Mouse (Mus musculus): ENCODE data around the gene Cramp1l.
A peak's percentile ranks its signal among the peaks of the same experiment; 100 is the strongest.
"Not testable (repeated sequence)": the region's sequence is repeated elsewhere in the genome, so short reads cannot be mapped to it uniquely, and the experiment has no call there.

The Cramp1l gene

GRCm38 (mm10) chr17:24953291-24953690 lies 62.3 kb downstream of the Cramp1l start:
- DNase-seq = peak; percentile 84

- DNase-seq = no peak
Measured at GRCm38 (mm10) chr17:24950671-24951070, 64.9 kb downstream of the Cramp1l start.

GRCm38 (mm10) chr17:24948204-24948603 lies 67.4 kb downstream of the Cramp1l start:
- no peak for DNase-seq

GRCm38 (mm10) chr17:24943589-24943988 lies 72.0 kb downstream of the Cramp1l start:
- not testable (repeated sequence) for DNase-seq

- DNase-seq = no peak
Measured at GRCm38 (mm10) chr17:24943036-24943435, 72.6 kb downstream of the Cramp1l start.

- DNase-seq = peak; percentile 56
Measured at GRCm38 (mm10) chr17:24942453-24942852, 73.1 kb downstream of the Cramp1l start.

- no peak for DNase-seq
Measured at GRCm38 (mm10) chr17:24937266-24937665, 78.3 kb downstream of the Cramp1l start.

- DNase-seq = peak; percentile 92
Measured at GRCm38 (mm10) chr17:24936259-24937237, 79.0 kb downstream of the Cramp1l start, which contains the start of gene Mapk8ip3. Gene Mapk8ip3 (minus strand): TSS chr17:24936977.

- DNase-seq = no peak
Measured at GRCm38 (mm10) chr17:24935666-24936065, 79.9 kb downstream of the Cramp1l start.

- no peak for DNase-seq
Measured at GRCm38 (mm10) chr17:24934926-24935325, 80.7 kb downstream of the Cramp1l start.

- no peak for DNase-seq
Measured at GRCm38 (mm10) chr17:24933163-24933562, 82.4 kb downstream of the Cramp1l start.

- DNase-seq = peak; percentile 21
Measured at GRCm38 (mm10) chr17:24932431-24932830, 83.2 kb downstream of the Cramp1l start.

GRCm38 (mm10) chr17:24929506-24929905 lies 86.1 kb downstream of the Cramp1l start:
- DNase-seq = no peak

GRCm38 (mm10) chr17:24923246-24923645 lies 92.3 kb downstream of the Cramp1l start:
- no peak for DNase-seq

- no peak for DNase-seq
Measured at GRCm38 (mm10) chr17:24913984-24914383, 101.6 kb downstream of the Cramp1l start.

Measured in kidney, adult 11 months (tissue).